Mouse (Mus musculus) stomach, postnatal 0 days (tissue): Measurements from ENCODE around the gene Ina. TPM values are rescaled to one million over a fixed set of nuclear protein-coding genes. Genes with fewer than 3 reads are reported as not detected.

Source experiments
- ATAC-seq: fragments of 200-750 bp; cut with Nextera tagmentation; 2 replicates; pipeline ENCODE4 v1.8.0; 2017; ENCODE audit not compliant: low FRiP score, low TSS enrichment
- DNase-seq: peaks from one replicate; pipeline ENCODE4 v3.0.0-alpha.2; 2016; ENCODE audit warnings: low spot score
- H3K27ac ChIP-seq: fragments of 300-500 bp; sonication (generic); replicated peaks from 2 replicates; pipeline ENCODE4 v1.5.1; 2014; ENCODE audit warnings: mild to moderate bottlenecking, control low read depth
- H3K27me3 ChIP-seq: fragments of 300-500 bp; sonication (generic); 2 replicates; pipeline ENCODE4 v1.6.1; 2014; ENCODE audit warnings: low read length; ENCODE audit not compliant: control insufficient read depth, insufficient read depth
- H3K36me3 ChIP-seq: fragments of 300-500 bp; sonication (generic); 2 replicates; pipeline ENCODE4 v1.6.1; 2014; ENCODE audit warnings: low read length, mixed read lengths; ENCODE audit not compliant: control insufficient read depth, insufficient read depth
- H3K4me1 ChIP-seq: fragments of 300-500 bp; sonication (generic); replicated peaks from 2 replicates; pipeline ENCODE4 v1.6.1; 2014; ENCODE audit warnings: antibody characterized with exemption; ENCODE audit not compliant: control insufficient read depth, insufficient read depth
- H3K4me2 ChIP-seq: fragments of 300-500 bp; sonication (generic); replicated peaks from 2 replicates; pipeline ENCODE4 v1.6.1; 2014; ENCODE audit warnings: low read depth, mild to moderate bottlenecking, control low read depth, moderate library complexity
- H3K4me3 ChIP-seq: fragments of 300-500 bp; sonication (generic); 2 replicates; pipeline ENCODE4 v1.5.1; 2014; ENCODE audit warnings: low read depth, low read length, control low read depth
- H3K9ac ChIP-seq: fragments of 300-500 bp; sonication (generic); 2 replicates; pipeline ENCODE4 v1.6.1; 2014; ENCODE audit warnings: mild to moderate bottlenecking, low read length, control low read depth, mixed read lengths
- H3K9me3 ChIP-seq: fragments of 300-500 bp; sonication (generic); 2 replicates; pipeline ENCODE4 v1.6.1; 2016; ENCODE audit warnings: low read length; ENCODE audit not compliant: control insufficient read depth
- CTCF ChIP-seq: IDR thresholded peaks from 2 replicates; pipeline ENCODE4 v1.5.1; 2016; ENCODE audit warnings: antibody characterized with exemption, low read depth, mild to moderate bottlenecking, moderate library complexity
- EP300 ChIP-seq: optimal IDR thresholded peaks from 2 replicates; pipeline ENCODE3; 2016; ENCODE audit warnings: antibody characterized with exemption
- WGBS: fragments of 180-500 bp; shearing (Covaris S2); extraction: QIAGEN DNeasy Blood & Tissue Kit; methylation state at CpG from one replicate; pipeline ENCODE4 v1.1.7; 2014; 5-methylcytosine and 5-hydroxymethylcytosine counted together
- polyA plus RNA-seq: library from polyadenylated mRNA; unstranded; fragments of >200 nt; fragmentation: Nextera tagmentation; extraction: Ambion mirVana; gene quantifications from 2 replicates; pipeline ENCODE4 v1.2.1, GENCODE M21; 2015

Gene Ina
- polyA plus RNA-seq, 1 experiment from 2014 or later, result 3.5 TPM

- no peak overlapping the region for H3K27ac ChIP-seq
- 55% methylated on average over 4 of the region's 4 CpGs for whole genome bisulfite sequencing
- no peak overlapping the region for H3K4me3 ChIP-seq
- H3K27me3 ChIP-seq, result no peaks in the 10 kb centered on the region
- H3K36me3 ChIP-seq, result no peaks in the 10 kb centered on the region
- peak; percentile 69 for DNase-seq
- H3K4me1 ChIP-seq, result peaks cover 3% of the 10 kb centered on the region; the same call in 1 of the 2 replicates
- H3K9ac ChIP-seq, result no peak overlapping the region
- TF ChIP-seq CTCF (no peak), EP300 (no peak)
- H3K4me2 ChIP-seq, result no peak overlapping the region
- peak; percentile 86 for ATAC-seq
- no peaks in the 10 kb centered on the region for H3K9me3 ChIP-seq
Measured at GRCm38 (mm10) chr19:47053471-47053870, 39.0 kb downstream of the Ina start.

GRCm38 (mm10) chr19:47057684-47058083 lies 43.2 kb downstream of the Ina start:
- Histone ChIP-seq H3K4me1 (no peaks in the 10 kb centered on the region), H3K27ac (no peak overlapping the region), H3K4me3 (no peak overlapping the region), H3K4me2 (no peak overlapping the region), H3K9ac (no peak overlapping the region), H3K9me3 (no peaks in the 10 kb centered on the region), H3K36me3 (no peaks in the 10 kb centered on the region), H3K27me3 (no peaks in the 10 kb centered on the region)
- WGBS, result 48% methylated on average over 1 of the region's 1 CpGs
- ATAC-seq (no peak), DNase-seq (no peak)
- TF ChIP-seq CTCF, result no peak
- no peak for TF ChIP-seq EP300

- ATAC-seq, result no peak
- H3K27me3 ChIP-seq, result no peaks in the 10 kb centered on the region
- no peak overlapping the region for H3K27ac ChIP-seq
- no peaks in the 10 kb centered on the region for H3K4me1 ChIP-seq
- no peak for DNase-seq
- 90% methylated on average over 3 of the region's 3 CpGs for WGBS
- no peak overlapping the region for H3K4me2 ChIP-seq
- no peaks in the 10 kb centered on the region for H3K36me3 ChIP-seq
- no peak overlapping the region for H3K4me3 ChIP-seq
- H3K9ac ChIP-seq, result no peak overlapping the region
- TF ChIP-seq EP300, result no peak
- TF ChIP-seq CTCF, result peak; percentile 44
- H3K9me3 ChIP-seq, result no peaks in the 10 kb centered on the region
Measured at GRCm38 (mm10) chr19:47065860-47066259, 51.4 kb downstream of the Ina start.

- H3K36me3 ChIP-seq, result 0 out of 2 replicates have a peak, but pooled peaks cover 2% of the 10 kb centered on the region
- H3K27me3 ChIP-seq, result no peaks in the 10 kb centered on the region
- H3K9ac ChIP-seq, result peak within 1 kb of the TSS; percentile 94
- WGBS, result 10% methylated on average over 43 of the region's 49 CpGs
- peak within 1 kb of the TSS; percentile 93 for H3K27ac ChIP-seq
- H3K4me1 ChIP-seq, result no peaks in the 10 kb centered on the region
- peak; percentile 98 for DNase-seq
- ATAC-seq, result peak; percentile 85
- peak within 1 kb of the TSS; percentile 70 for H3K4me2 ChIP-seq
- H3K9me3 ChIP-seq, result no peaks in the 10 kb centered on the region
- H3K4me3 ChIP-seq, result peak within 1 kb of the TSS; percentile 98
- TF ChIP-seq CTCF (peak; percentile 45), EP300 (no peak)
Measured at GRCm38 (mm10) chr19:47067096-47067882, 52.8 kb downstream of the Ina start, which contains the start of gene Taf5. Gene Taf5 (plus strand): TSS chr19:47067746.

GRCm38 (mm10) chr19:47067924-47068611 lies 53.6 kb downstream of the Ina start:
- Histone ChIP-seq H3K27me3 (no peaks in the 10 kb centered on the region), H3K27ac (peak overlapping the region; percentile 93), H3K4me2 (peak overlapping the region; percentile 70), H3K4me3 (peak overlapping the region; percentile 98), H3K9ac (peak overlapping the region; percentile 94), H3K4me1 (no peaks in the 10 kb centered on the region), H3K9me3 (no peaks in the 10 kb centered on the region), H3K36me3 (0 out of 2 replicates have a peak, but pooled peaks cover 2% of the 10 kb centered on the region)
- TF ChIP-seq CTCF (peak; percentile 45), EP300 (no peak)
- peak; percentile 89 for DNase-seq
- 0% methylated on average over 29 of the region's 72 CpGs for WGBS
- ATAC-seq, result peak; percentile 94

Other genes with a start within 250 kb of the Ina start
- 59.4 and 70.9 TPM in 2 replicates for gene Nt5c2, start 455 bp downstream of the Ina start, polyA plus RNA-seq
- 9.8 and 10.1 TPM in 2 replicates for gene Pcgf6, start 36.2 kb downstream of the Ina start, polyA plus RNA-seq
- gene Taf5, start 53.0 kb downstream of the Ina start, polyA plus RNA-seq, result 1.6 and 1.8 TPM in 2 replicates
- gene Usmg5, start 75.9 kb downstream of the Ina start, polyA plus RNA-seq, result 1,643 and 1,847 TPM in 2 replicates
- 4.2 TPM in 2 replicates for gene Pdcd11, start 76.1 kb downstream of the Ina start, polyA plus RNA-seq
- 3.9 and 4.3 TPM in 2 replicates for gene Calhm2, start 123.6 kb downstream of the Ina start, polyA plus RNA-seq
- not detected in 2 replicates for gene Calhm1, start 129.6 kb downstream of the Ina start, polyA plus RNA-seq
- not detected in 2 replicates for gene Calhm3, start 143.1 kb downstream of the Ina start, polyA plus RNA-seq
- 3.9 TPM in 2 replicates for gene Neurl1a, start 164.1 kb downstream of the Ina start, polyA plus RNA-seq